Mouse (Mus musculus): ENCODE results near the gene Gm10842. TPM values are rescaled to one million over a fixed set of nuclear protein-coding genes. Genes with fewer than 3 reads are reported as not detected.
A peak's percentile ranks its signal among the peaks of the same experiment; 100 is the strongest.

The Gm10842 gene
- total and polyA plus RNA-seq, 2 experiments = not detected

DNA sequence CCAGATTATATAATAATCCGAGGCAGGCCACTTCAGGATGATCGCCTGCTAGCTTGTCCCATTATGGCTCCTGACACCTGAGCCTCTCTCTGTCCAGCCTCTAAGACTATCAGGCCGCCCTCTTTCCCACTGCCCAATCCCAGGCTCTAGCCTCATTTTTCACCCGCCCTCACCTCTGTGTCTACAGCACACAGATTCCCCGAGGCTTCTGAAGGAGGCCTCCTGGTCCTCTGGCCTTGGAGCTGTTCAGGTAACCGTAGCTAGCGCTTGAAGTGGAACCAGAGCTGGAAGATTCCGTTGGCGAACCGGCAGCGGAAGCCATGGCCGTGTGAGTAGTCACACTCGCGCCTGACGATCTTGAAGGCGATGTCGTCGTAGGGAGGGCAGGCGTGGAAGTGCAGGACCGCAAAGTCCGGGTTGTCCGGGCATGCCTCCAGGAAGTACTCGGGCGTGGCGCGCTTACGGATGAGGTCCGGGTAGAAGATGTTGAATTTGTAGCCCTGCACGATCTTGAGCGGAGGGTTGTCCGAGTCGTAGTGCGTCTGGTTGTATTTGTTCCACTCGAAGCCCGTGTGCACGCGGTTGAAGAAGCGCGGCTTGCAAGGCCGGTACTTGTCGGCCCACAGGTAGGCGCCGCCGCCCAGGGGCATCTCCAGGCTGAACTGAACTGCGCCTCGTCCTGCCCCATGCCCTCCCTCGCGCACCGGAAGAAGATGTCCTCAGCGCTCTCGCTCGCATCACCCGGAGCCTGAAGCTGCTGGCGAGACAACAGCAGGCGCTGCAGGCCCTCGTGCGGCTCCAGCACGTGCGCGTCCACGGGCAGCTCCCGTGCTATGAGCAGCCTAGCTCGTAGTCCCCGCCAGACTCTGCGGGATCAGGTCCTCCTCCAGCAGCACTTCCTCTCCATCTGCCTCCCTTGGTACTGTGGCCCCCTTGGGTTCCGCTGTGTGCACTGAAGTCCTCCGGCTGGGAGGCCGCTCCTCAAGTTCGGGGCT is 18.1 kb downstream of the Gm10842 start:
- no peaks in the 10 kb centered on the region for H3K79me2 ChIP-seq (ENCODE audit: control insufficient read depth, insufficient read depth, low read length)
- H3K36me3 ChIP-seq (ENCODE audit: control insufficient read depth, insufficient read depth, low read length) = no peaks in the 10 kb centered on the region
- 78% methylated on average over 69 of the region's 69 CpGs for WGBS
- TF ChIP-seq POLR2A (IDR thresholded peaks at IDR 0.05; ENCODE audit: extremely low read depth, insufficient read depth, low read length) = no peak
- TF ChIP-seq CTCF (IDR thresholded peaks at IDR 0.05; ENCODE audit: low read depth, low read length) = no peak
- H3K27ac ChIP-seq (replicated peaks; ENCODE audit: insufficient read depth, low read depth, low read length) = no peak overlapping the region
- no peak overlapping the region for H3K4me3 ChIP-seq (ENCODE audit: insufficient read depth, low read depth, low read length)
- H3K27me3 ChIP-seq (ENCODE audit: control insufficient read depth, insufficient read depth, low read length) = 0 out of 2 replicates have a peak, but pooled peaks cover 2% of the 10 kb centered on the region
- no peak for DNase-seq (ENCODE audit: extremely low read depth, low read depth, low spot score)
- no peak overlapping the region for H3K9ac ChIP-seq (ENCODE audit: low read depth, low read length)
- no peaks in the 10 kb centered on the region for H3K4me1 ChIP-seq (ENCODE audit: control insufficient read depth, insufficient read depth, low read length)

DNA sequence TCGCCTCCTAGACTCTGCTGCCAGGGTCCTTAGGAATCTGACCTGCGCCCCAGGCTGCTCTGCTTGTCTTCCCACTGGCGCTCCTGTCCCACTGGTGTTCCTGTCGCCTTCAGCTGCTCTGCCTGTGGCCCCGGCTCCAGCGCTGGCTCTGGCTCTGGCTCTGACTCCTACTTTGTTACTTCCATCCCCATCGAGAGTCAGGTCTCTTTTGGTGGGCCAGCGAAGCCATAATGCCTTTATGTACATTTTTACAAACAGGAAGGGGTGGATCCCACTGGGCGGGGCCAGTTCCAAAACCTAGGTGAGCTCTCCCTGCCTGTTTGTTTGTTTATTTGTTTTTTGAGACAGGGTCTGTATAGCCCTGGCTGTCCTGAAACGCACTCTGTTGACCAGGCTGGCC is 20.1 kb downstream of the Gm10842 start:
- WGBS = 94% methylated on average over 10 of the region's 10 CpGs
- Histone ChIP-seq H3K79me2 (ENCODE audit: control insufficient read depth, insufficient read depth, low read length) (no peaks in the 10 kb centered on the region), H3K9ac (ENCODE audit: low read depth, low read length) (no peak overlapping the region), H3K4me3 (ENCODE audit: insufficient read depth, low read depth, low read length) (no peak overlapping the region), H3K4me1 (ENCODE audit: control insufficient read depth, insufficient read depth, low read length) (no peaks in the 10 kb centered on the region), H3K36me3 (ENCODE audit: control insufficient read depth, insufficient read depth, low read length) (no peaks in the 10 kb centered on the region), H3K27ac (replicated peaks; ENCODE audit: insufficient read depth, low read depth, low read length) (no peak overlapping the region), H3K27me3 (ENCODE audit: control insufficient read depth, insufficient read depth, low read length) (0 out of 2 replicates have a peak, but pooled peaks cover 2% of the 10 kb centered on the region)
- no peak for DNase-seq (ENCODE audit: extremely low read depth, low read depth, low spot score)
- TF ChIP-seq POLR2A (IDR thresholded peaks at IDR 0.05; ENCODE audit: extremely low read depth, insufficient read depth, low read length) (no peak), CTCF (IDR thresholded peaks at IDR 0.05; ENCODE audit: low read depth, low read length) (no peak)

DNA sequence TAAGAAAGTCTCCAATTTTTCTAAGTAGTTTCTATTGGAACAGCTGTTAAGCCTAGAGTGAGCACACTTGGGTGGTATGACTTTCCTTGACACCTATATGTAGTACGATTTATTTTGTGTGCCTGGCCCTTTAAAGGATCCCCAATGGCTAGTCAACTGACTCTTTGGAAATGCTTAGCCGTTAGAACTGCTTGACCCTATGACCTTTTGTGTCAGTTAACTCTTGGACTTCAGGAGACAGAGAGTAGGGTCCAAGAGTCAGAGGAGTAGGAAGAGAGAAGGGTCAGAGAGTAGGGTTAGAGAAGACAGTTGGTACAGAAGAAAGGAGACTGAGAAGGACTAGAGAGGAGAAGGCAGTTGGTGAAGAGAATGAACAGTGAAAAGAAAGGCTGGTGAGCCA is 31.8 kb downstream of the Gm10842 start, which contains the start of gene Tlk2:
Gene Tlk2 (plus strand): TSS at position 292 of the 400 bp plus-strand sequence.
- WGBS = 27% methylated on average over 2 of the region's 2 CpGs
- H3K36me3 ChIP-seq (ENCODE audit: control insufficient read depth, insufficient read depth, low read length) = peaks cover 2% of the 10 kb centered on the region; the same call in 1 of the 2 replicates
- H3K27ac ChIP-seq (replicated peaks; ENCODE audit: insufficient read depth, low read depth, low read length) = peak within 1 kb of the TSS; percentile 57
- peak; percentile 46 for DNase-seq (ENCODE audit: extremely low read depth, low read depth, low spot score)
- H3K9ac ChIP-seq (ENCODE audit: low read depth, low read length) = no peak within 1 kb of the TSS
- H3K27me3 ChIP-seq (ENCODE audit: control insufficient read depth, insufficient read depth, low read length) = no peaks in the 10 kb centered on the region
- H3K4me3 ChIP-seq (ENCODE audit: insufficient read depth, low read depth, low read length) = no peak within 1 kb of the TSS
- peaks cover 27% of the 10 kb centered on the region for H3K4me1 ChIP-seq (ENCODE audit: control insufficient read depth, insufficient read depth, low read length)
- TF ChIP-seq POLR2A (IDR thresholded peaks at IDR 0.05; ENCODE audit: extremely low read depth, insufficient read depth, low read length) (no peak), CTCF (IDR thresholded peaks at IDR 0.05; ENCODE audit: low read depth, low read length) (no peak)
- peaks cover 6% of the 10 kb centered on the region; the same call in 1 of the 2 replicates for H3K79me2 ChIP-seq (ENCODE audit: control insufficient read depth, insufficient read depth, low read length)

DNA sequence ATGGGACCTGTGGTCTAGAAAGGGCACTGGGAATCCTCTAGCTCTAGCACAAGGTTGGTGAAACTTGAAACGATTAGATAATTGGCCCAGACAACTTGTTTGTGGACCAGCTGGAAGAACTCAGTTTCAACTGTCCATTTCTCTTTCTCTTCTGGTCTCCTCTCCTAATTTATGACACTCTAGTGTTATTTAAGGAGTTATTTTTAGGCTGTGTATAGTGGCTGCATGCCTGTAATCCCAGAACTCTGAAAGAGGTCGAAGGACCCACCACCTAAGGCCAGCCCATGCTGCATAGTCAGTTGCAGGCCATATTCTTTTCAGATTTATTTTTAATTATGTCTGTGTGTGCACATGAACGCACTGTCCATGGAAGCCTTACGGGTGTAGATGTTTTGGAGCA is 32.8 kb downstream of the Gm10842 start:
- H3K4me1 ChIP-seq (ENCODE audit: control insufficient read depth, insufficient read depth, low read length) = peaks cover 27% of the 10 kb centered on the region
- H3K4me3 ChIP-seq (ENCODE audit: insufficient read depth, low read depth, low read length) = no peak overlapping the region
- H3K36me3 ChIP-seq (ENCODE audit: control insufficient read depth, insufficient read depth, low read length) = peaks cover 7% of the 10 kb centered on the region
- 45% methylated on average over 4 of the region's 4 CpGs for WGBS
- H3K27me3 ChIP-seq (ENCODE audit: control insufficient read depth, insufficient read depth, low read length) = no peaks in the 10 kb centered on the region
- no peak overlapping the region for H3K9ac ChIP-seq (ENCODE audit: low read depth, low read length)
- no peak for DNase-seq (ENCODE audit: extremely low read depth, low read depth, low spot score)
- peaks cover 12% of the 10 kb centered on the region for H3K79me2 ChIP-seq (ENCODE audit: control insufficient read depth, insufficient read depth, low read length)
- peak overlapping the region; percentile 57 for H3K27ac ChIP-seq (replicated peaks; ENCODE audit: insufficient read depth, low read depth, low read length)
- TF ChIP-seq CTCF (IDR thresholded peaks at IDR 0.05; ENCODE audit: low read depth, low read length) = no peak
- TF ChIP-seq POLR2A (IDR thresholded peaks at IDR 0.05; ENCODE audit: extremely low read depth, insufficient read depth, low read length) = no peak

DNA sequence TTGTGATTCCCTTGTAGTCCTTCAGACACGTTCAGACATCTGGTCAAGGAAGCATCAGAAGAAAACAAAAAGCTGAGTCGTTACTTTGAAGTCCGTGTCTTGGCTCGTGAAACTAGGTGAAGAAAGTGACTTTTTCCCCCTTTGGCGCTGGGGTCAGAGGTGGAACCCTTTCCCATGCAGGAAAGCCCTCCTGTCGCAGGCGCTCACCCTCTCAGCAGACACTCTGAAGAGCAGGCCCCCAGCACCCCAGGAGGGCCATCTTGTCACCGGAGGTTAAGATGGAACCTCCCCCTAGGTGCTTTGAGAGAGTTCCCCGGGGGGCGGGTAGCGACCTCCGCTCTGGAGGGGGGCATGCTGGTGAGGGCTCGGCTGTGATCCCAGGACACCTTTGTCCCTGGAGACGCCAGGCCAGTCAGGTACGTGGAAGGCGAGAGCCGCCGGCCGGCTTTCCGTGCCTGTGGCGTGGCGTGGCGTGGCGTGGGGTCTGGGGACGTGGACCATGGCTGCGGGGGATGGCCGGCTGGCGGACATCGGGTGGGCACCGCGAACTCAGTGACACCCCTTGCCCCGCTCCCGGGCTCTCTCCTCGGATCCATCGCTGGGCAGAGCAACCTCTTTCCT is 33.9 kb downstream of the Gm10842 start:
- Histone ChIP-seq H3K36me3 (ENCODE audit: control insufficient read depth, insufficient read depth, low read length) (peaks cover 10% of the 10 kb centered on the region), H3K4me3 (ENCODE audit: insufficient read depth, low read depth, low read length) (peak overlapping the region; percentile 97), H3K9ac (ENCODE audit: low read depth, low read length) (peak overlapping the region; percentile 100), H3K27ac (replicated peaks; ENCODE audit: insufficient read depth, low read depth, low read length) (peak overlapping the region; percentile 94), H3K79me2 (ENCODE audit: control insufficient read depth, insufficient read depth, low read length) (peaks cover 20% of the 10 kb centered on the region), H3K4me1 (ENCODE audit: control insufficient read depth, insufficient read depth, low read length) (peaks cover 27% of the 10 kb centered on the region), H3K27me3 (ENCODE audit: control insufficient read depth, insufficient read depth, low read length) (no peaks in the 10 kb centered on the region)
- no peak for TF ChIP-seq POLR2A (IDR thresholded peaks at IDR 0.05; ENCODE audit: extremely low read depth, insufficient read depth, low read length)
- no peak for TF ChIP-seq CTCF (IDR thresholded peaks at IDR 0.05; ENCODE audit: low read depth, low read length)
- no peak for DNase-seq (ENCODE audit: extremely low read depth, low read depth, low spot score)
- WGBS = 1% methylated on average over 35 of the region's 35 CpGs

Measured in liver, adult 2 months (tissue).